ENCODE assay signal across 26 mouse cellular contexts in genomic region chr11:96524541-96524940, GRCm38 (mm10).
"Had no signal": no experiment of that assay in that cellular context is flagged by ENCODE, and none has a peak within 500 bp of the region (broad histone marks: within the 10 kb centered on the region; RNA-seq: fewer than 3 reads in every experiment).

No protein-coding gene starts in this region.

- H3K36me3 ChIP-seq: heart, embryonic 12.5 days; hindbrain, embryonic 10.5 days; hindbrain, embryonic 12.5 days; intestine, embryonic 15.5 days; kidney, embryonic 15.5 days; limb, embryonic 10.5 days; limb, embryonic 12.5 days; liver, embryonic 13.5 days; liver, embryonic 15.5 days had no signal

- H3K27me3 ChIP-seq: hindbrain, embryonic 12.5 days; intestine, embryonic 15.5 days; kidney, embryonic 15.5 days; limb, embryonic 12.5 days; liver, embryonic 13.5 days; liver, embryonic 15.5 days had no signal

- H3K4me2 ChIP-seq: heart, embryonic 12.5 days; hindbrain, embryonic 12.5 days; intestine, embryonic 15.5 days; kidney, embryonic 15.5 days; limb, embryonic 12.5 days; liver, embryonic 11.5 days; liver, embryonic 13.5 days; liver, embryonic 15.5 days had no signal

- ATAC-seq: inflammation-experienced regulatory T-cells, adult 6 months; intestine, embryonic 15.5 days; intestine, postnatal 0 days had no signal

- DNase-seq: gastrocnemius, adult 2 months; gastrocnemius, postnatal 10 days; gastrocnemius, postnatal 25 days; heart, adult 2 months; heart, postnatal 10 days; heart, postnatal 4 days; kidney, adult 18-20 months; kidney, adult 8-10 months; kidney, postnatal 10 days; kidney, postnatal 25 days; kidney, postnatal 4 days; liver; liver, embryonic 13.5 days had no signal

- H3K9ac ChIP-seq: heart, embryonic 12.5 days; hindbrain, embryonic 12.5 days; intestine, embryonic 15.5 days; kidney, embryonic 15.5 days; limb, embryonic 12.5 days; liver, embryonic 13.5 days; liver, embryonic 15.5 days had no signal

- H3K4me1 ChIP-seq: heart, embryonic 12.5 days; intestine, embryonic 15.5 days; limb, embryonic 10.5 days; limb, embryonic 12.5 days; liver, embryonic 13.5 days; liver, embryonic 15.5 days had no signal

- H3K9me3 ChIP-seq: hindbrain, embryonic 12.5 days; intestine, embryonic 15.5 days; limb, embryonic 10.5 days; limb, embryonic 12.5 days; liver, embryonic 13.5 days; liver, embryonic 15.5 days had no signal

- H3K4me3 ChIP-seq: gastrocnemius, adult 2 months; heart, adult 2 months; heart, embryonic 12.5 days; hindbrain, embryonic 10.5 days; hindbrain, embryonic 12.5 days; intestine, embryonic 15.5 days; kidney, embryonic 15.5 days; layer of hippocampus, adult 2 months; left cerebral cortex, adult 2 months; limb, embryonic 10.5 days; limb, embryonic 12.5 days; liver, embryonic 13.5 days; liver, embryonic 15.5 days had no signal

- H3K27ac ChIP-seq: gastrocnemius, adult 2 months; heart, adult 2 months; hindbrain, embryonic 10.5 days; hindbrain, embryonic 12.5 days; intestine, embryonic 15.5 days; kidney, embryonic 15.5 days; layer of hippocampus, adult 2 months; left cerebral cortex, adult 2 months; limb, embryonic 10.5 days; limb, embryonic 12.5 days; liver, embryonic 13.5 days; liver, embryonic 15.5 days had no signal
